Mouse (Mus musculus) lung, embryonic 14.5 days (tissue): ENCODE results near the gene Klk1b1. TPM values are rescaled to one million over a fixed set of nuclear protein-coding genes. Genes with fewer than 3 reads are reported as not detected.
"Not testable (repeated sequence)": the region's sequence is repeated elsewhere in the genome, so short reads cannot be mapped to it uniquely, and the experiment has no call there.

Experiments used
- ATAC-seq: fragments of 200-750 bp; cut with Nextera tagmentation; 2 replicates; pipeline ENCODE4 v1.8.0; 2017; ENCODE audit warnings: mild to moderate bottlenecking, moderate TSS enrichment, moderate library complexity; ENCODE audit not compliant: insufficient read depth
- DNase-seq: peaks from one replicate; pipeline ENCODE4 v3.0.0-alpha.2; 2015
- H3K27ac ChIP-seq: fragments of 300-500 bp; sonication (generic); 2 replicates; pipeline ENCODE4 v1.5.1; 2014; ENCODE audit warnings: low read depth, mild to moderate bottlenecking, moderate library complexity
- H3K27me3 ChIP-seq: fragments of 300-500 bp; sonication (generic); 2 replicates; pipeline ENCODE4 v1.6.1; 2014; ENCODE audit warnings: low read length, control low read depth; ENCODE audit not compliant: insufficient read depth
- H3K36me3 ChIP-seq: fragments of 300-500 bp; sonication (generic); 2 replicates; pipeline ENCODE4 v1.6.1; 2014; ENCODE audit warnings: control low read depth; ENCODE audit not compliant: insufficient read depth
- H3K4me1 ChIP-seq: fragments of 300-500 bp; sonication (generic); 2 replicates; pipeline ENCODE4 v1.6.1; 2014; ENCODE audit warnings: antibody characterized with exemption, control low read depth; ENCODE audit not compliant: insufficient read depth
- H3K4me2 ChIP-seq: fragments of 300-500 bp; sonication (generic); 2 replicates; pipeline ENCODE4 v1.6.1; 2014; ENCODE audit warnings: mild to moderate bottlenecking
- H3K4me3 ChIP-seq: fragments of 300-500 bp; sonication (generic); 2 replicates; pipeline ENCODE4 v1.5.1; 2014; ENCODE audit warnings: low read depth, low read length
- H3K9ac ChIP-seq: fragments of 300-500 bp; sonication (generic); 2 replicates; pipeline ENCODE4 v1.6.1; 2014
- H3K9me3 ChIP-seq: fragments of 300-500 bp; sonication (generic); 2 replicates; pipeline ENCODE4 v1.6.1; 2016; ENCODE audit warnings: low read depth, low read length, control low read depth
- CTCF ChIP-seq: IDR thresholded peaks from 2 replicates; pipeline ENCODE4 v1.5.1; 2016; ENCODE audit warnings: antibody characterized with exemption, low read depth
- WGBS: fragments of 180-500 bp; shearing (Covaris S2); extraction: QIAGEN DNeasy Blood & Tissue Kit; methylation state at CpG from one replicate; pipeline ENCODE4 v1.1.7; 2014; 5-methylcytosine and 5-hydroxymethylcytosine counted together
- polyA plus RNA-seq: library from polyadenylated mRNA; unstranded; fragments of >200 nt; fragmentation: Nextera tagmentation; extraction: Ambion mirVana; gene quantifications from 2 replicates; pipeline ENCODE4 v1.2.1, GENCODE M21; 2014

Gene Klk1b1
- polyA plus RNA-seq, 1 experiment from 2014 or later: not detected

DNA sequence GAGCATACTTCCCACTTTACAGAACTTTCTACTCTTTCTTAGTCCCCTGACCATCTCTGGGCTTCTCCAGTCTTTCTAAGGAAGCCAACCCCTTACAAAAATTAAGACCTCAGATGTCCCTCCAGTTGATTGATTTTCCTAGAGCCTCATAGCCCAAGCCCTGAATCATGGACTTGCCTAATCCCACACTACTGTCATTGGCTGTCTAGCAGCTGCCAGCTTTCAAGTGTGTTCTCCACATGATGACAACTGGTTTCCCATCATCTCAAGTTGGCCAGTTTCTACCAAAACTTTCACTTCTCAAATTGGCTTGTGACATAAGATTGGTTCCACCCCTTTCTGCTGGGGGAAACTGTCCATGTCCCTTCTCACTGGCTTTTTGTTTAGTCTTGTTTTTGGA is 38.3 kb downstream of the Klk1b1 start:
- ATAC-seq: no peak
- Histone ChIP-seq H3K9me3 (no peaks in the 10 kb centered on the region), H3K9ac (no peak overlapping the region), H3K4me2 (no peak overlapping the region), H3K4me3 (no peak overlapping the region), H3K36me3 (no peaks in the 10 kb centered on the region), H3K4me1 (no peaks in the 10 kb centered on the region), H3K27me3 (no peaks in the 10 kb centered on the region), H3K27ac (no peak overlapping the region)
- DNase-seq: no peak
- no peak for TF ChIP-seq CTCF

DNA sequence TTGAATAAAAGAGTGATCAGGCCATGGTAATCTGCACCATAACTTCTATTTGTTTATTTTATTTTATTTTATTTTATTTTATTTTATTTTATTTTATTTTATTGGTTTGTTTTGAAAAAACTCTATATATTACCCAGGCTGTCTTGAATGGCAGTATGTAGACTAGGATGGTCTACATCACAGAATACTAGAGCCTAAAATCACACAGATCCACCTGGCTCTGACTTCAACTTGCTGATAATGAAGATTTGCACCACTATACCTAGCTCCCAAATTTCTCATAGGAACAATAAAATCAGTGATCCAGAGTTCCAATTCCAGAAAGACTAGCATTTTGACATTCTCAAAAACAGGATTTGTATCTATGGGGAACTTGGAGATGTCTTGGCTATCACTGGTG is 45.3 kb downstream of the Klk1b1 start, which contains the start of gene Klk1b26:
Klk1b26 (plus strand) TSS at position 301 of the 400 bp plus-strand sequence.
- not testable (repeated sequence) for H3K27me3 ChIP-seq, H3K36me3 ChIP-seq, H3K9ac ChIP-seq, H3K9me3 ChIP-seq, H3K4me2 ChIP-seq, H3K4me1 ChIP-seq, H3K4me3 ChIP-seq, DNase-seq, H3K27ac ChIP-seq, ATAC-seq

DNA sequence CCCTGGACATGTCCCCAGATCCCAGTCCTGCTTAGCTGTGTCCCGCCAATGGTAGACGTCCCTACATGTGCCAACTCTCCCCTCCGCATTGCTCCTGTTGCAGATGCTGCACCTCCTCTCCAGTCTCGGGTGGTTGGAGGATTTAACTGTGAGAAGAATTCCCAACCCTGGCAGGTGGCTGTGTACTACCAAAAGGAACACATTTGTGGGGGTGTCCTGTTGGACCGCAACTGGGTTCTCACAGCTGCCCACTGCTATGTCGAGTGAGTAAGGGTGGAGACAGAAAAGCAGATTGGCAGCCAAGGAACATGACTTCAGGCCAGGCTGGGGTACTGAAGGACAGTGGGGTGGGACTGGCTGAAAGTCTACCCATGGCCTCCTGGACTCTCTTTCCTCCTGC is 48.1 kb downstream of the Klk1b1 start:
- H3K9me3 ChIP-seq, H3K27ac ChIP-seq, H3K4me3 ChIP-seq, DNase-seq, H3K4me1 ChIP-seq, ATAC-seq, H3K4me2 ChIP-seq, H3K9ac ChIP-seq, H3K27me3 ChIP-seq, H3K36me3 ChIP-seq: not testable (repeated sequence)
- 76% methylated on average over 6 of the region's 6 CpGs for WGBS

DNA sequence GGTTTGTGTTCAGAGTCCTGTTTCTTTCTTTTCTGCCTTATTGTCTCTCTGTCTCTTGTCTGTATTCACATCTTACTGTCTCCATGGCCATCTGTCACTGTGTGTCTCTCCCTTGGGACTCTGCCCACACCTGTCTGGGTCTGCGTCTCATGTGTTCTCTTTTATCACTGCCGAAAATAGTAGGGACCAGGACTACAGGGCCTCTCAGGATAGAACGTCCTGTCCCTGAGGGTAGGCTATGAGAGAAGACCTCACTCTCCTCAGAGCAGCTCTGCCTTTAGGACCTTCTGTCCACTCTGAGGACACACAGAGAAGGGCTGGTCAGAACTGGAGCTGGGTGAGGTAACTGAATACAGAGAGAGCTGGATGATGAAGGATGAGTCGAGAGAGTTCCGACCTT is 48.5 kb downstream of the Klk1b1 start:
- Histone ChIP-seq H3K9ac (no peak overlapping the region), H3K9me3 (no peaks in the 10 kb centered on the region), H3K4me3 (no peak overlapping the region), H3K36me3 (no peaks in the 10 kb centered on the region), H3K27me3 (no peaks in the 10 kb centered on the region), H3K4me2 (no peak overlapping the region), H3K27ac (no peak overlapping the region), H3K4me1 (no peaks in the 10 kb centered on the region)
- ATAC-seq (no peak), DNase-seq (no peak)
- WGBS: 79% methylated on average over 5 of the region's 5 CpGs
- TF ChIP-seq CTCF: no peak

Other genes with a start within 250 kb of the Klk1b1 start
- not detected in 2 replicates for gene Klk12, start 197.9 kb upstream of the Klk1b1 start, polyA plus RNA-seq
- gene Klk11, start 192.1 kb upstream of the Klk1b1 start, polyA plus RNA-seq: not detected in 2 replicates
- 0.70 and 0.81 TPM in 2 replicates for gene Klk10, start 185.7 kb upstream of the Klk1b1 start, polyA plus RNA-seq
- gene Klk9, start 174.9 kb upstream of the Klk1b1 start, polyA plus RNA-seq: 0.20 TPM in 1 of 2 replicates, not detected in the other
- gene Klk8, start 169.2 kb upstream of the Klk1b1 start, polyA plus RNA-seq: 21.0 and 26.2 TPM in 2 replicates
- gene Klk7, start 155.5 kb upstream of the Klk1b1 start, polyA plus RNA-seq: 0.09 TPM in 1 of 2 replicates, not detected in the other
- gene Klk6, start 142.3 kb upstream of the Klk1b1 start, polyA plus RNA-seq: not detected in 2 replicates
- gene Klk5, start 124.8 kb upstream of the Klk1b1 start, polyA plus RNA-seq: not detected in 2 replicates
- not detected in 2 replicates for gene Klk4, start 85.6 kb upstream of the Klk1b1 start, polyA plus RNA-seq
- not detected in 2 replicates for gene Klk15, start 33.0 kb upstream of the Klk1b1 start, polyA plus RNA-seq
- not detected in 2 replicates for gene Klk1b8, start 16.1 kb upstream of the Klk1b1 start, polyA plus RNA-seq
- not detected in 2 replicates for gene Klk1b9, start 9.3 kb downstream of the Klk1b1 start, polyA plus RNA-seq
- gene Klk1b11, start 29.1 kb downstream of the Klk1b1 start, polyA plus RNA-seq: not detected in 2 replicates
- not detected in 2 replicates for gene Klk1b26, start 45.4 kb downstream of the Klk1b1 start, polyA plus RNA-seq
- gene Klk1b27, start 85.5 kb downstream of the Klk1b1 start, polyA plus RNA-seq: not detected in 2 replicates
- not detected in 2 replicates for gene Klk1b21, start 135.6 kb downstream of the Klk1b1 start, polyA plus RNA-seq
- gene Klk1b22, start 145.9 kb downstream of the Klk1b1 start, polyA plus RNA-seq: not detected in 2 replicates
- not detected in 2 replicates for gene Klk1b16, start 170.0 kb downstream of the Klk1b1 start, polyA plus RNA-seq
- gene Klk1b24, start 221.5 kb downstream of the Klk1b1 start, polyA plus RNA-seq: not detected in 2 replicates
- not detected in 2 replicates for gene Klk1b3, start 231.4 kb downstream of the Klk1b1 start, polyA plus RNA-seq
- not detected in 2 replicates for gene Klk1b4, start 240.7 kb downstream of the Klk1b1 start, polyA plus RNA-seq
- gene Klk1b5, start 249.2 kb downstream of the Klk1b1 start, polyA plus RNA-seq: not detected in 2 replicates